Mouse (Mus musculus): ENCODE measurements around the gene Dnah6. TPM values are rescaled to one million over a fixed set of nuclear protein-coding genes. Genes with fewer than 3 reads are reported as not detected.

Gene Dnah6
- polyA plus RNA-seq, 1 experiment from 2014 or later = 0.95 TPM

DNA sequence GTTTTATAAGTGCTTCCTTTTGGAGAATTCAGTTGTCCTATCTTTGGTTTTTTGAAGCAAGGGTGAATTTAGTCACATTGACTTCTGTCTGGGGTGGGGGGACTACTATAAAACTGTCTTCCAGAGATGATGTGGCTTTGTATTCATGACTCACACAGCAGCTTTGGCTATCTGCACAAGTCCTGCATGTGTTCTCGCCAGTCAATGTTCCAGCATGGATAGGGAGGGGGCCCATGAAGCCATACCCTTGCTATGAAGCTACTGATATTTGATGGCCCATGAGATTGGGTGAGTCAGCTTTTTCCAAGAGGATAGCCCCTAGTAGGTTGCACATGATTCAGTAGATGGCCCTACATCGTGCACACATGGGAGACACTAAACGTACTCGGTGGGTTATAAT lies 128.3 kb downstream of the Dnah6 start:
- DNase-seq (ENCODE audit: low spot score) = no peak

DNA sequence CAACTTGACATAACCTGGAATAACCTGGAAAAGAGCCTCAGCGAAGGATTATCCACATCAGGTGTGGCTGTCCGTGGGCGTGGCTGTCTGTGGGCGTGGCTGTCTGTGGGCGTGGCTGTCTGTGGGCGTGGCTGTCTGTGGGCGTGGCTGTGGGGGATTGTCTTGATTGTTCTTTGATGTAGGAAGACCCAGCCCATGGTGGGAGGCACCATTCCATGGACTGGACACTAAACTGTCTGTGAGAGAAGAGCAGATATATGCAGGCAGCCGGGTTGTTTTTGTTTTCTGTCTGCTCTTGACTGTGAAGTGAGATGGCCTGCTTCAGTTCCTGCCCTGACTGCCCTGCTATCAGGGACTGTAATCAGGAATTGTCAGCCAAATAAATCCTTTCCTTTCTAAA lies 130.6 kb downstream of the Dnah6 start:
- Histone ChIP-seq H3K9ac (replicated peaks; ENCODE audit: low read depth) (no peak overlapping the region), H3K36me3 (ENCODE audit: insufficient read depth, low read length) (no peaks in the 10 kb centered on the region), H3K9me3 (ENCODE audit: low read length) (no peaks in the 10 kb centered on the region), H3K27ac (ENCODE audit: low read length) (no peak overlapping the region), H3K4me1 (ENCODE audit: insufficient read depth, low read depth, low read length) (no peaks in the 10 kb centered on the region), H3K4me2 (replicated peaks; ENCODE audit: low read depth, low read length) (no peak overlapping the region), H3K27me3 (replicated peaks; ENCODE audit: insufficient read depth, low read length) (no peaks in the 10 kb centered on the region), H3K4me3 (ENCODE audit: low read depth, low read length) (no peak overlapping the region)
- TF ChIP-seq CTCF (IDR thresholded peaks at IDR 0.05) = no peak
- no peak for TF ChIP-seq EP300 (IDR thresholded peaks at IDR 0.05)
- DNase-seq (ENCODE audit: low spot score) (no peak), ATAC-seq (no peak)
- WGBS = 66% methylated on average over 8 of the region's 8 CpGs

More for the DNA sequence above, 128.3 kb downstream of the Dnah6 start:
- Histone ChIP-seq H3K9ac (replicated peaks; ENCODE audit: low read depth) (no peak overlapping the region), H3K27me3 (replicated peaks; ENCODE audit: insufficient read depth, low read length) (no peaks in the 10 kb centered on the region), H3K27ac (ENCODE audit: low read length) (no peak overlapping the region), H3K4me1 (ENCODE audit: insufficient read depth, low read depth, low read length) (no peaks in the 10 kb centered on the region), H3K9me3 (ENCODE audit: low read length) (no peaks in the 10 kb centered on the region), H3K36me3 (ENCODE audit: insufficient read depth, low read length) (no peaks in the 10 kb centered on the region), H3K4me2 (replicated peaks; ENCODE audit: low read depth, low read length) (no peak overlapping the region), H3K4me3 (ENCODE audit: low read depth, low read length) (no peak overlapping the region)
- no peak for ATAC-seq
- no peak for TF ChIP-seq EP300 (IDR thresholded peaks at IDR 0.05)
- no peak for TF ChIP-seq CTCF (IDR thresholded peaks at IDR 0.05)
- 91% methylated on average over 4 of the region's 4 CpGs for WGBS

DNA sequence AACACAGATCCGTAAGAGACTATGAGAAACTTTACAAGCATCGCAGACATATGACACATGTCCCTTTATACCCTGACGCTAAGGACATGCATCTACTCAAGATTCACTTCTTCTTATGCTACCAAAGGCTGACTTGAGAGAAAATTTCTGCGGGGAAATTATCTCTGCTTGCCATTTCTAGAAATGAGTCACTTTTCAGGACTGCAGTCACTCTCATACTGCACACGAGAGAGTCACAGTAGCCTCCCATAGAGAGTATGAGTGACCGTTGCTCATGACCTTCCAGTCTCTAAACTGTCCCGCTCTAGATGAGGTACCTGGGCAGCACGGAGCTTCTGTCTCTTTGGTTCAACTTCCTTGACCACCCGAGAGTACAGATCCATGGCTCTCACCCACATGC lies 138.9 kb downstream of the Dnah6 start:
- Histone ChIP-seq H3K9ac (replicated peaks; ENCODE audit: low read depth) (no peak overlapping the region), H3K36me3 (ENCODE audit: insufficient read depth, low read length) (no peaks in the 10 kb centered on the region), H3K9me3 (ENCODE audit: low read length) (no peaks in the 10 kb centered on the region), H3K4me1 (ENCODE audit: insufficient read depth, low read depth, low read length) (no peaks in the 10 kb centered on the region), H3K27ac (ENCODE audit: low read length) (no peak overlapping the region), H3K27me3 (replicated peaks; ENCODE audit: insufficient read depth, low read length) (no peaks in the 10 kb centered on the region), H3K4me3 (ENCODE audit: low read depth, low read length) (no peak overlapping the region), H3K4me2 (replicated peaks; ENCODE audit: low read depth, low read length) (no peak overlapping the region)
- ATAC-seq (no peak), DNase-seq (ENCODE audit: low spot score) (no peak)
- TF ChIP-seq EP300 (IDR thresholded peaks at IDR 0.05) (no peak), CTCF (IDR thresholded peaks at IDR 0.05) (no peak)
- 90% methylated on average over 9 of the region's 9 CpGs for WGBS

DNA sequence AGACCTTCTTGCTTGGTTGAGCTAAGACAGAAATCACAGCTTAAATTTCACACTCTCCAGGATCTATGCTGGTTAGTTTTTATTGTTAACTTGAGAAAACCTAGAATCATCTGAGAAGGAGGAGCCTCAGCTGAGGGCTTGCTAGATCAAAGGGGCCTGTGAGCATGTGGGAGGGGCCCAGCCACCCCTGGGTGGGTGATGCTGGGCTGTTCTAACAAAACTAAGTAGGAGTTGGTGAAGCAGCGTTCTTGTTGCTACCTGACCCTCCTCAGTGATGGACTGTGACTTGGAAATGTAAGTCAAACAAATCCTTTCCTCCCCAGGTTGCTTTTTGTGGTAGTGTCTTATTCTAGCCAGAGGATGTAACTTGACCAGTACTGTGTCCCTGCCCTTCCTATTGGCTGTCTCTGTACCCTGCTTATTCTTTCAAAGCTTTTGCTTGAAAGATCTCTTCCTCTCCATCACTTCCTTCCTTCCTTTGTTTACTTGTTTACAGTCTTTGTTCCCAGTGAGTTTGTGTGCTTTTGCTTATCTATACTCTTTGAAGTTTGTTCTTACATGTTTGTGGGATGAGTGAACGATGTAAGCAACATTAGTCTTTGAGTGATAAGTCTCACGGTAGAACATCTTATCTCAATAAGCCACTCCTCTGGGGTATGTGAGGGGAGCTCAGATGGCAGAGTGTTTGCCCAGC lies 149.2 kb downstream of the Dnah6 start:
- Histone ChIP-seq H3K36me3 (ENCODE audit: insufficient read depth, low read length) (no peaks in the 10 kb centered on the region), H3K9ac (replicated peaks; ENCODE audit: low read depth) (no peak overlapping the region), H3K27me3 (replicated peaks; ENCODE audit: insufficient read depth, low read length) (no peaks in the 10 kb centered on the region), H3K9me3 (ENCODE audit: low read length) (no peaks in the 10 kb centered on the region), H3K27ac (ENCODE audit: low read length) (no peak overlapping the region), H3K4me3 (ENCODE audit: low read depth, low read length) (no peak overlapping the region), H3K4me2 (replicated peaks; ENCODE audit: low read depth, low read length) (no peak overlapping the region), H3K4me1 (ENCODE audit: insufficient read depth, low read depth, low read length) (no peaks in the 10 kb centered on the region)
- ATAC-seq (peak; percentile 67), DNase-seq (ENCODE audit: low spot score) (peak; percentile 25)
- WGBS = 20% methylated on average over 3 of the region's 3 CpGs
- no peak for TF ChIP-seq CTCF (IDR thresholded peaks at IDR 0.05)
- TF ChIP-seq EP300 (IDR thresholded peaks at IDR 0.05) = peak; percentile 95

DNA sequence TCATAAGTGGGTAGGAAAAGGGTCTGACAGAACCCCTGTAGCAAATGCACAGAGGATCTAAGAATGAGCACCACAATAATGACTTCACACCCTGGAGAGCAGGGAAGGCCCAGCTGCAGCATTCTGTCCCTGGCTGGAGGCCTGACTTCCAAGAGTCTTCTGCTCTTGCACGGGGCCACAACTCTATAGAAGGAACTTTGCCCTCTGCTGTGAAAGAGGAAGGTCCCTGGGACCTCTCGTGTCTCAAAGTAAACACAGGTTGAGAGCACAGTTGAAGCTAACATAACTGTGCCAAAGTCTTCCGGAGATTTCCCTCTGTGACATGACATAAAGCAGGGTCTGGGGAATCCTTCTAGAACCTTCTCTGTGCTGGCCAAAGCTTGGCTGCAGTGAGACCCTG lies 150.2 kb downstream of the Dnah6 start:
- DNase-seq (ENCODE audit: low spot score) (no peak), ATAC-seq (no peak)
- H3K9me3 ChIP-seq (ENCODE audit: low read length) = no peaks in the 10 kb centered on the region
- no peaks in the 10 kb centered on the region for H3K27me3 ChIP-seq (replicated peaks; ENCODE audit: insufficient read depth, low read length)
- no peak for TF ChIP-seq EP300 (IDR thresholded peaks at IDR 0.05)
- no peak for TF ChIP-seq CTCF (IDR thresholded peaks at IDR 0.05)
- H3K4me3 ChIP-seq (ENCODE audit: low read depth, low read length) = no peak overlapping the region
- no peaks in the 10 kb centered on the region for H3K4me1 ChIP-seq (ENCODE audit: insufficient read depth, low read depth, low read length)
- 0 out of 2 replicates have a peak overlapping the region, but pooled peaks have one; percentile 28 for H3K27ac ChIP-seq (ENCODE audit: low read length)
- no peak overlapping the region for H3K4me2 ChIP-seq (replicated peaks; ENCODE audit: low read depth, low read length)
- WGBS = 28% methylated on average over 3 of the region's 3 CpGs
- H3K9ac ChIP-seq (replicated peaks; ENCODE audit: low read depth) = no peak overlapping the region
- H3K36me3 ChIP-seq (ENCODE audit: insufficient read depth, low read length) = no peaks in the 10 kb centered on the region

DNA sequence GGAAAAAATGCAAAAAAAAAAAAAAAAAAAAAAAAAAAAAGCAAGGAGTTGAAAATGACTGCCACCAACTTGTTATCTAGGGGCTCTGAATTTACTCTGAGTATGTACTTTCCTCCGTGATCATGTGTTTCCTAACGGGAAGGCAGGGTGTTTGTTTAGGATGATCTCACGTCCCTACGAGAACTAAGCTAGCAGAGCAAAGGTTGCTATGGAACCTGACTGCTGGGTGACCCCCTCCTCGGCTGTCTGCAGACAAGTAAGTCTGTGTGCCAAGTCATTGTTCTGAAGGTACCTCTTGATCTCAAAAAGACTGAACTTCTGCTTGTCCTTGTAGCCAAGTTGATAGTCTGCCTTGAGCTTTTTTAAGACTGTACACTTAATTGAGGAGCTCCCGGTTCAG lies 150.8 kb downstream of the Dnah6 start:
- ATAC-seq (peak; percentile 87), DNase-seq (ENCODE audit: low spot score) (peak; percentile 79)
- no peak overlapping the region for H3K4me2 ChIP-seq (replicated peaks; ENCODE audit: low read depth, low read length)
- H3K4me3 ChIP-seq (ENCODE audit: low read depth, low read length) = no peak overlapping the region
- H3K9me3 ChIP-seq (ENCODE audit: low read length) = no peaks in the 10 kb centered on the region
- H3K36me3 ChIP-seq (ENCODE audit: insufficient read depth, low read length) = no peaks in the 10 kb centered on the region
- no peak overlapping the region for H3K27ac ChIP-seq (ENCODE audit: low read length)
- H3K4me1 ChIP-seq (ENCODE audit: insufficient read depth, low read depth, low read length) = no peaks in the 10 kb centered on the region
- TF ChIP-seq EP300 (IDR thresholded peaks at IDR 0.05) (peak; percentile 82), CTCF (IDR thresholded peaks at IDR 0.05) (no peak)
- H3K9ac ChIP-seq (replicated peaks; ENCODE audit: low read depth) = no peak overlapping the region
- 27% methylated on average over 6 of the region's 6 CpGs for WGBS
- H3K27me3 ChIP-seq (replicated peaks; ENCODE audit: insufficient read depth, low read length) = no peaks in the 10 kb centered on the region

All from lung, postnatal 0 days (tissue).